28 mouse cellular contexts compared by ENCODE assay signal in genomic region chr1:39180517-39180916, GRCm38 (mm10). TPM values are rescaled to one million over a fixed set of nuclear protein-coding genes. Genes with fewer than 3 reads are reported as not detected.
DNase-seq lines count a peak whose midpoint lies in the region; ATAC-seq and TF ChIP-seq lines count a peak whose summit lies in the region.
"Had no signal": no experiment of that assay in that cellular context is flagged by ENCODE, and none has a peak within 500 bp of the region (broad histone marks: within the 10 kb centered on the region; RNA-seq: fewer than 3 reads in every experiment).

No protein-coding gene starts in this region.

- ATAC-seq in liver, postnatal 0 days, result no peak

- no peak for DNase-seq in gastrocnemius, adult 2 months
- no peak for DNase-seq in gastrocnemius, postnatal 10 days
- DNase-seq in liver, postnatal 0 days, result no peak
- DNase-seq in liver, result no peak
- peak; percentile 19 for DNase-seq in thymus, postnatal 4 days
- DNase-seq in thymus, adult 18-20 months, result no peak
- no peak for DNase-seq in B cell, adult 2 months
- DNase-seq: adrenal gland, adult 8-10 months; cerebellum, adult 2 months; cerebellum, postnatal 25 days; gastrocnemius, postnatal 36 days; heart, adult 18-20 months; heart, postnatal 10 days; kidney, adult 18-20 months; kidney, postnatal 4 days; lung, postnatal 14 days; right cerebral cortex, postnatal 14 days; thymus, postnatal 14 days had no signal

- no peak overlapping the region for H3K27ac ChIP-seq in gastrocnemius, adult 2 months
- H3K27ac ChIP-seq in liver, postnatal 0 days (ENCODE audit: low read depth), result no peak overlapping the region
- H3K27ac ChIP-seq: embryonic facial prominence, embryonic 10.5 days; embryonic facial prominence, embryonic 15.5 days; forebrain, embryonic 12.5 days; heart, embryonic 13.5 days; hindbrain, embryonic 14.5 days; kidney, embryonic 15.5 days; limb, embryonic 12.5 days; midbrain, embryonic 12.5 days had no signal

- H3K4me1 ChIP-seq in liver, postnatal 0 days (ENCODE audit: insufficient read depth), result no peaks in the 10 kb centered on the region
- H3K4me1 ChIP-seq: embryonic facial prominence, embryonic 10.5 days; forebrain, embryonic 12.5 days; kidney, embryonic 15.5 days; limb, embryonic 12.5 days; midbrain, embryonic 12.5 days had no signal

- no peaks in the 10 kb centered on the region for H3K27me3 ChIP-seq in liver, postnatal 0 days (ENCODE audit: insufficient read depth, low read length)
- H3K27me3 ChIP-seq: embryonic facial prominence, embryonic 15.5 days; forebrain, embryonic 12.5 days; kidney, embryonic 15.5 days; limb, embryonic 12.5 days; midbrain, embryonic 12.5 days had no signal

- TF ChIP-seq EP300 in liver, postnatal 0 days (IDR thresholded peaks at IDR 0.05; ENCODE audit: low read depth), result no peak

- peak; percentile 33; the same call in 1 of the 2 replicates for TF ChIP-seq CTCF in gastrocnemius, adult 2 months (IDR thresholded peaks at IDR 0.05)
- TF ChIP-seq CTCF in liver, postnatal 0 days (IDR thresholded peaks at IDR 0.05; ENCODE audit: low read depth), result peak; percentile 26

- H3K36me3 ChIP-seq in liver, postnatal 0 days (replicated peaks; ENCODE audit: insufficient read depth, low read length), result no peaks in the 10 kb centered on the region
- H3K36me3 ChIP-seq: embryonic facial prominence, embryonic 10.5 days; embryonic facial prominence, embryonic 15.5 days; forebrain, embryonic 12.5 days; heart, embryonic 13.5 days; kidney, embryonic 15.5 days; limb, embryonic 12.5 days; midbrain, embryonic 12.5 days had no signal

- intact Hi-C loops in gastrocnemius, adult 2 months (cut with DNase I), result no loop called here

- no peak overlapping the region for H3K9ac ChIP-seq in liver, postnatal 0 days (replicated peaks)
- H3K9ac ChIP-seq: embryonic facial prominence, embryonic 15.5 days; forebrain, embryonic 12.5 days; heart, embryonic 13.5 days; hindbrain, embryonic 14.5 days; kidney, embryonic 15.5 days; limb, embryonic 12.5 days; midbrain, embryonic 12.5 days had no signal

- H3K4me3 ChIP-seq in gastrocnemius, adult 2 months, result no peak overlapping the region
- H3K4me3 ChIP-seq in liver, postnatal 0 days (ENCODE audit: low read depth, low read length), result no peak overlapping the region
- H3K4me3 ChIP-seq: embryonic facial prominence, embryonic 10.5 days; embryonic facial prominence, embryonic 15.5 days; forebrain, embryonic 12.5 days; heart, embryonic 13.5 days; kidney, embryonic 15.5 days; limb, embryonic 12.5 days; midbrain, embryonic 12.5 days had no signal

- no peak overlapping the region for H3K4me2 ChIP-seq in liver, postnatal 0 days (ENCODE audit: low read depth, low read length)
- H3K4me2 ChIP-seq: embryonic facial prominence, embryonic 15.5 days; forebrain, embryonic 12.5 days; heart, embryonic 13.5 days; hindbrain, embryonic 14.5 days; kidney, embryonic 15.5 days; limb, embryonic 12.5 days; liver, embryonic 11.5 days; midbrain, embryonic 12.5 days had no signal

- WGBS in liver, postnatal 0 days (ENCODE audit: insufficient replicate concordance), result 85% methylated on average over 1 of the region's 1 CpGs

- peaks cover 4% of the 10 kb centered on the region for H3K9me3 ChIP-seq in liver, postnatal 0 days (ENCODE audit: low read length)
- H3K9me3 ChIP-seq: embryonic facial prominence, embryonic 15.5 days; forebrain, embryonic 12.5 days; heart, embryonic 13.5 days; midbrain, embryonic 12.5 days had no signal

RNA-seq across cellular contexts. Expression of gene Npas2, which starts 13.0 kb away (rescaled TPM):
- 1 to 10 TPM in 1 of 2 experiments, under 1 TPM in 1; 0.51 to 4.4 TPM for total RNA-seq in gastrocnemius, adult 2 months (2021)
- total RNA-seq in gastrocnemius, postnatal 10 days (2021), result 1 to 10 TPM; 3.9 to 4.5 TPM
- 0.11 and 0.15 TPM in 2 replicates for polyA plus RNA-seq in liver, postnatal 0 days (2015; fragmentation: Nextera tagmentation; extraction: Ambion mirVana)
- total RNA-seq: monocyte, adult 5-6 weeks had no signal
- polyA plus RNA-seq: midbrain, embryonic 12.5 days had no signal
